Mouse (Mus musculus) regulatory T cell (primary cell): ENCODE results near the gene Ncoa1.

ENCODE experiments used
- in situ Hi-C: fragments of 300-600 bp; cut with MboI, MseI; formaldehyde crosslinking; loops from one replicate; pipeline ENCODE4 v1.15.1; 2025; ENCODE audit warnings: high pct_unique_total_duplicates

Ncoa1 gene

DNA sequence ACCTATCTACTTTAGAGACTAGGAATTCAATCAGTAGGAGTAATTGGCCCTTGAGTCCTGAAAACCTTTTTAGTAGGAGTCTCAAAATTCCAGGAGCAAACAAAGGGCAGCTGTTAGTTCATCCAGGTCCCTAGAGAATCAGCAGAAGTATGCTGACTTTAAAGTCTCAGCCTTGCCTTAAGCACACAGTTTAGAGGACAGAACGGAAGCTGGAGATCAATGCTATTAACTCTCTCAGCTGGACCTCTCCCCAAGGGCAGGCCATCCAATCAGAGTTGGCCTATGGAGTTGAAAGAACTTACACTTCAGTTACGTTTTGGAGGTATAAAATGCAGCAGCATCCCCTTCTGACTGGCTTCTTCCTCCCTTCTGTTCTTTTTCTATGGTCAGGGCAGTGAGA is 154.8 kb downstream of the Ncoa1 start:
- in situ Hi-C loops = no loop called here

DNA sequence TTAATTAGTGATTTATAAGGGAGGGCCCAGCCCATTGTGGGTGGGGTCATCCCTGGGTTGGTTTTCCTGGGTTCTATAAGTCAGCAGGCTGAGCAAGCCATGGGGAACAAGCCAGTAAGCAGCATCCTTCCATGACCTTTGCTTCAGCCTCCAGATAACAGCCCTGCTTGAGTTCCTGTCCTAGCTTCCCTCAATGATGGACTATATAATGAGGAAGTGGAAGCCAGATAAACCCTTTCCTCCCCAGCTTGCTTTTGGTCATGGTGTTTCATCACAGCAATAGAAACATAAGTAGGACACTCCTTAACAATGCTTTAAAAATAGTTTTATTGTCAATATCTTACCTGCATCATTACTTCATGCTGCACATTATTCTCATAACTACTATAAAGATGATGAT is 163.2 kb downstream of the Ncoa1 start:
- in situ Hi-C loops = no loop called here

DNA sequence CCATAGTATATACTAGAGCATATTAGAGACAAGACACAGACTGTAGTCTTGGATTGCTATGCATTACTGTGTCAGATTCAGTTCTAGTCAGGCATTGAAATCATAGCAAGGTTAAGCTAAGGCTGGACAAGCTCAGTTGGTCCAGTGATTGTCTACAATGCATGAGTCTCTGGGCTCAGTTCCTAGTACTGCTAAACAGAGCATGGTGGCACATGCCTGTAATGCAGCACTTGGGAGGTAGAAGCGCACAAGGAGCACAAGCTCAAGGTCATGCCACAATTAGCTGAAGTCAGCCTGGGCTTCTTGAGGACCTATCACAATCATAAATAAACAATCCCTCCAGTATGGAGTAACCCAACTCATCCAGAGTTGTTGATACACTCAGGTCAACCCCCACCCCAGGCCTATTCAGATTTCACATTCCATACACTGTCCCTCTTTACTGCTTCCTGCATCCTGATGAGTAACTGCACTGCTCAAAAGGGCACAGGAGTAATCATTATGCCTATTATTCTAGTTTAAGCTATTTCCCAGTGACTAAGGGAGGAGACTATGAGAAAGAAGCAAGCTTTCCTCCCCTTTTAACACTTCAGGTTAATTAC is 170.2 kb downstream of the Ncoa1 start:
- in situ Hi-C loops = no loop called here

GRCm38 (mm10) chr12:4299300-4299699 is 177.7 kb downstream of the Ncoa1 start:
- in situ Hi-C loops = no loop called here

- in situ Hi-C loops = no loop called here
Measured at GRCm38 (mm10) chr12:4298626-4299025, 178.4 kb downstream of the Ncoa1 start.

DNA sequence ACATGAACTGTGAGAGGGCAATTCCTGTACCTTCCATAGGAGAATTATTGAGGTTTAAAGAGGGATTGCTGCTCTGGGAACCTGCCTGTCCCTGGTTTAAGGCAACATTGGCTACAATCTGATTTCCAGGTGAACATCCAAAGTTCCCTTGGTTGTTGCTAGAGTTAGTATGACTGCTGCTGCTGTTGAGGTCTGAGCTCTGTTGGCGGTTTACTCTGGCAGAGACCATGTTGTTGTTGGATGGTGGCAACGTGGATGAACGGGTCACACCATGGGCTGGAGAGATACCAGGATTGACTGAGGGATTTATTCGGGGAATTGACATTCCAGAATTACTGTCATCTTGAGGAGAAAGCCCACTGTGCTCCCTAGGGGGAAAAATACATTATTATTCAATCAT is 181.1 kb downstream of the Ncoa1 start:
- in situ Hi-C loops = no loop called here

GRCm38 (mm10) chr12:4295281-4295680 is 181.7 kb downstream of the Ncoa1 start:
- in situ Hi-C loops = no loop called here

DNA sequence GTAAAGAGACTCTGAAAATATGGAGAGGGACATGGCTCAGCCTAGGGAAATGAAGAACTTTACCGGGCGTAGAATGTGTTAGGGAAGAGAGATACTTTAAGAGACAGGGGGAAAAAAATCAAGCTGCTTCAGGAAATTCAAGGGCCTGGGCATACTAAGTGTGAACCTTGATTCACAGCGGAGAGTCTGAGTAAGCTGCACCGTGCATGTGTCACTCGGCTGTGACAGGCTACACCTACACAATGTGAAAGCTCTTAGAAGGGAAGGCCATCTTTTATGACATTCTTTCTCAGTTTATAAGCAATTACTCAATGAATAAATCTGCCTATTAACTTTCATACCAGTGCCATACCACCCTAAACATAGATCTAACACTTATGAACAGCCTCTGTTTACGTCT is 183.2 kb downstream of the Ncoa1 start:
- in situ Hi-C loops = no loop called here

- in situ Hi-C loops = no loop called here
Measured at GRCm38 (mm10) chr12:4285186-4285585, 191.8 kb downstream of the Ncoa1 start.

GRCm38 (mm10) chr12:4279878-4280277 is 197.1 kb downstream of the Ncoa1 start:
- in situ Hi-C loops = no loop called here

DNA sequence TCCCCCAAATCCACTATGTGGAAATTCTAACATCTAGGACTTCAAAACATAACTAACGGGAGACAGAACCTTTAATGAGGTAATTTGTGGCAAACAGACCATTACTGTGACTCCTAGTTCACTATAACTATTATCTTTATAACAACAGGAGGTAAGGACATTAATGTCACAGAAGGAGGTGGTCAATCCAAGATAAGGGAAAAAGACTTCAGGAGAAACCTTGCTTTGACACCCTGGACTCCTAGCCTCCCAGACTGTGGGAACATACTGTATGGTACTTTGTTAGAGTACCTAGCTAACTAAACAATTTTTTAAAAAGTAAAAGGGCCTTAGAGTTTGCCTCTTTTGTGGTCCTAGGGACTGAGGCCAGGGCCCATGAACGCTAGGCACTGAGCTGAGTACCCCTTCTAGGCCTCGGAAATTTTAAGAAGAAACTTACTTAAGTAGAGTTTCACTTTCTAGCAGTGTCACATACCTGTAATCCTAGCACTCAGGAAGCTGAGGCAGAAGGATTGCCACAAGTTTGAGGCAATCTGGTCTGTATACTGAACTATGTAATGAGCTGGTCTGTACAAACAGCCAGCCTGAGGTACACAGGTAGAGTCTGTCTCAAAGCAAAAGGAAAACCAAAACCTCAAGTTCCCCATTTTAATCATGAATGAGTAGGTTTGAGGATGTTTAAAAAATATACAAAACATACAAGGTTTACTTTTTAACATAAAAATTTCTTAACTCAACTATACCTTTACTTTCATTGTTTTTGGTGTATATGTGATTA is 197.8 kb downstream of the Ncoa1 start:
- in situ Hi-C loops = no loop called here

- in situ Hi-C loops = no loop called here
Measured at GRCm38 (mm10) chr12:4271078-4271477, 205.9 kb downstream of the Ncoa1 start.

DNA sequence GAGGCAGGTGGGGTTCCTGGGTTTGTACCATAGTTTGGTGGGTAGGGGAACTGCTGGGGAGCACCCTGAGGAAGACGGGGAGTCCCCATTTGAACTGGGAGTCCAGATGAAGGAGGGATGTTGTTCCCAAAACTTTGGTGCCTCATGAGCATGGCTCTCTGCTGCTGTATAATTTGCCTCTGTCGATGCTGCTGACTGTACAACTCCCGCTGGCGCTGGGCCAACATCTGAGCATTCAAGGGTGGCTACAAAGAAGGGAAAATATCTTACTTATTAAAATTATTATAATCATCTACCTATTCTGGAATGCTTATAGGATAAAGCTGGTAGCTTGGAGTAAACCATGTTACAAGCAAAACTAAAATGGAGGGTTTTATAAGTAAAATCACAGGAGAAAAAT is 209.2 kb downstream of the Ncoa1 start:
- in situ Hi-C loops = no loop called here

GRCm38 (mm10) chr12:4252742-4253655 is 224.0 kb downstream of the Ncoa1 start:
- in situ Hi-C loops = no loop called here

GRCm38 (mm10) chr12:4249786-4250185 is 227.2 kb downstream of the Ncoa1 start:
- in situ Hi-C loops = loop anchor here (25.0 kb wide), 1 partner anchor 987 kb away; no protein-coding TSS in a partner anchor

DNA sequence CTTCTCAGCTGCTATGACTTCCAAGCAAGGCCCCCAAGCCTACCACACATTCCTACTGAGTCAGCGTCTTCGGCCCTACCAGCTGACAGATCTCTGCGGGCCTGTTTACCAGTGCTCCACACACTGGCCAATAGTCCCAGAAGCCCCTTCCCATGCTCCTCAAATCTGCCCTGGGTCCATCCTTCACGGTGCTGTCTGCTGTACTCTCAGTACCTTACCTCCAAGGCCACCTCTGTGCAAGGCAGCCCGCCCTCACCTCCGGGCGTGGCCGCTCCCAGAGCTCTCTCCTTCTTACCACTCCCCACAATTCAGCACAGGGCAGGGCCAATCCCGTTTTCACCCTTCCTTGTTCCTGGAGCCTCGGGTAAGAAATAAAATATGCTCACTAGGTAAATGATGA is 231.2 kb downstream of the Ncoa1 start:
- in situ Hi-C loops = loop anchor here (25.0 kb wide), 1 partner anchor 983 kb away; no protein-coding TSS in a partner anchor

GRCm38 (mm10) chr12:4243805-4244204 is 233.2 kb downstream of the Ncoa1 start:
- in situ Hi-C loops = loop anchor here (25.0 kb wide), 1 partner anchor 982 kb away; no protein-coding TSS in a partner anchor

DNA sequence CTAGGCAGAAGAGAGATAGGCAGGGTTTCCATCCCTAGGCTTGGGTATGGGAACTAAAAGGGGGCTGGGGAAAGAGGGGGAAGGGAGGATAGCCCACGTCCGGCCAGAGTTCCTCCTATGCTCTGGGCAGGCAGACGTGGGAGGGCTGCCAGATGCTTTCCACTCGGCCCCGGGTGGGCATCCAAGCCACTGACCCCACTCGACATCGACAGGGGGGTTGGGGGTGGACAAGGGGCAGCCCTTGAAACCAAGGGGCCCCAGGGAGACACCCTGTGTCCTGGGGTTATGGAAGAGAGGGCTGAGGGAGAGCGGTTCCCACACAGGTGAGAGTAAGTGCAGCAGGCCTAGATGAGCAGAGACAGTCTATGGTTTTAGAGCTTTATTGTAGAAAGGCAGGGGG is 236.7 kb downstream of the Ncoa1 start:
- in situ Hi-C loops = loop anchor here (25.0 kb wide), 1 partner anchor 978 kb away; no protein-coding TSS in a partner anchor

GRCm38 (mm10) chr12:4237481-4237880 is 239.5 kb downstream of the Ncoa1 start:
- in situ Hi-C loops = loop anchor here (25.0 kb wide), 1 partner anchor 975 kb away; no protein-coding TSS in a partner anchor

DNA sequence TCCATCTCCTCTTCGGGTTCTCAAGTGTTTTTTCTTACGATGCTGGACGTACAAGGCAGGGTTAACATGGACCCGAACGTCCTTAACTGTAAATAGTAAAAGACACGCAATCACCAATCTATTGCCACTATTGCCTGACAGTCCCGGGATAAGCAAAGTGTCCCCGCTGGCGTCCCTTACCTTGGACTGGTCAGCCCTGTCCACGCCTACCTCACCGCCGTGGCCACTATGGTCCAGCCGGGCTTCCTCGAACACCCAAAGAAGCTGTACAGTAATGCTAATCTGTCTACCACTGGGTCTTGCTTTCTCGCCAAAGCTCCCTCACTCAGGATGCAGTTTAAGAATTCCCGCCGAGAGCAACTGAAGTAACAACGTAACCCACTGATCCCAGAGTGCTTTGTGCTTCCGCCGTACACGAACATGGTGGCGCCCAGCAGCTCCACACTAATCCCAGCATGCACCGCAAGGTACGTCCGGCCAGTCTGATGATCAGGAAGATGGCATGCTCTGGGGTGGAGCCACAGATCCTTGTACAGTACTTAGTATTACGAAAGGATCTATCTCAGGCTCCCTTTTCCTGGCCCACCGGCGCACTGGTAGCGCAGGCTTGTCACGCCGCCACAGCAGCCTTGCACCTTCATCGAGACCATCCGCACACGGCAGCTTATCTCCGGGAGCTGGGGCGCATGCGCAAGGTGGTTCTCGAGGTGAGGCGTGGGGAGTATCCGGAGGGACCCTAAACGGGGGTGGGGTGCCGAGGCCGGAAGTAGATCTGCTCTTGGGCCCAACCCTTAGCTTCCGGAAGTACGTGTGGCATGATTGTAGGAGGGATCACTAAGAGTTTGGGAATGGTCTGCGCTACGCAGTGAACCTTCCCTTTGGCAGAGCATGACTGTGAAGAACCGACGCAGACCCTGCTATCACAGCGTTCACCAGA is 243.1 kb downstream of the Ncoa1 start, which contains the start of the genes Ptrhd1 and Cenpo:
TSS of gene Ptrhd1 (plus strand) at position 456 of the 937 bp plus-strand sequence.
TSS of gene Cenpo (minus strand) at position 723 of the 937 bp plus-strand sequence.
- in situ Hi-C loops = loop anchor here (25.0 kb wide), 1 partner anchor 972 kb away; no protein-coding TSS in a partner anchor
